Mouse (Mus musculus) hindbrain, embryonic 16.5 days (tissue): ENCODE measurements around the gene Slc17a4. TPM values are rescaled to one million over a fixed set of nuclear protein-coding genes. Genes with fewer than 3 reads are reported as not detected.

ENCODE experiments used
- ATAC-seq: fragments of 200-750 bp; cut with Nextera tagmentation; 2 replicates; pipeline ENCODE4 v1.8.0; 2017; ENCODE audit warnings: moderate TSS enrichment, moderate library complexity
- H3K27ac ChIP-seq: fragments of 300-500 bp; sonication (generic); 2 replicates; pipeline ENCODE4 v1.5.1; 2014; ENCODE audit warnings: low read depth, mild to moderate bottlenecking, control low read depth, low read length, moderate library complexity
- H3K27me3 ChIP-seq: fragments of 300-500 bp; sonication (generic); replicated peaks from 2 replicates; pipeline ENCODE4 v1.6.1; 2014; ENCODE audit warnings: low read length; ENCODE audit not compliant: control insufficient read depth, insufficient read depth
- H3K36me3 ChIP-seq: fragments of 300-500 bp; sonication (generic); 2 replicates; pipeline ENCODE4 v1.6.1; 2014; ENCODE audit warnings: mild to moderate bottlenecking, low read length, moderate library complexity, mixed read lengths; ENCODE audit not compliant: control insufficient read depth, insufficient read depth
- H3K4me1 ChIP-seq: fragments of 300-500 bp; sonication (generic); 2 replicates; pipeline ENCODE4 v1.6.1; 2014; ENCODE audit warnings: low read depth, low read length; ENCODE audit not compliant: control insufficient read depth, insufficient read depth
- H3K4me2 ChIP-seq: fragments of 300-500 bp; sonication (generic); 2 replicates; pipeline ENCODE4 v1.6.1; 2014; ENCODE audit warnings: mild to moderate bottlenecking, low read length, control low read depth, moderate library complexity
- H3K4me3 ChIP-seq: fragments of 300-500 bp; sonication (generic); 2 replicates; pipeline ENCODE4 v1.5.1; 2014; ENCODE audit warnings: mild to moderate bottlenecking, low read length, control low read depth, moderate library complexity
- H3K9ac ChIP-seq: fragments of 300-500 bp; sonication (generic); 2 replicates; pipeline ENCODE4 v1.6.1; 2014; ENCODE audit warnings: low read depth, mild to moderate bottlenecking, control low read depth, low read length, moderate library complexity
- H3K9me3 ChIP-seq: fragments of 300-500 bp; sonication (generic); 2 replicates; pipeline ENCODE4 v1.6.1; 2014; ENCODE audit warnings: mild to moderate bottlenecking, low read length, moderate library complexity; ENCODE audit not compliant: control insufficient read depth
- WGBS: fragments of 180-500 bp; shearing (Covaris S2); extraction: QIAGEN DNeasy Blood & Tissue Kit; methylation state at CpG from one replicate; pipeline ENCODE4 v1.1.7; 2014; 5-methylcytosine and 5-hydroxymethylcytosine counted together
- microRNA-seq: library from miRNA; unstranded; fragments of <30 nt; microRNA quantifications from one replicate; pipeline ENCODE4, GENCODE M21; 2017
- polyA plus RNA-seq: library from polyadenylated mRNA; unstranded; fragments of >200 nt; fragmentation: Nextera tagmentation; extraction: Ambion mirVana; gene quantifications from 2 replicates; pipeline ENCODE4 v1.2.1, GENCODE M21; 2015

The Slc17a4 gene
- polyA plus RNA-seq, 1 experiment from 2014 or later: not detected

DNA sequence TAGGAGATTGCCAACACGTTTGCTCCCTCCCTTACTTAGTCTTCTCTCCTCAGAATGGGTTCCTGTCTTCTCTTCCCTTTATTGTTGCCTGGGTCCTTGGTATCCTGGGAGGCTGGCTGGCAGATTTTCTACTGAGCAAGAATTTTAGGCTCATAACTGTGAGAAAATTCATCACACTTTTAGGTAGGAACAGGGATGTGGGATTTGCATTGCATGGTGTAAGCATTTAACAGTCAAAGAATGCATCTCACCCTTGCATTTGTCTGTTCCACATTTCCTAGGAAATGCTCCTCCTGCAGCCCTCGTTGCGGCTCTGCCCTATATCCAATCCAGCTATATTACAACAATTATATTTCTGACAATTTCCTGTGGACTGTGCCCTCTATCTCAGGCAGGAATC is 58.4 kb downstream of the Slc17a4 start:
- Histone ChIP-seq H3K36me3 (no peaks in the 10 kb centered on the region), H3K4me3 (no peak overlapping the region), H3K4me2 (no peak overlapping the region), H3K27ac (no peak overlapping the region), H3K4me1 (no peaks in the 10 kb centered on the region), H3K9me3 (no peaks in the 10 kb centered on the region), H3K27me3 (no peaks in the 10 kb centered on the region), H3K9ac (no peak overlapping the region)
- ATAC-seq: no peak
- 57% methylated on average over 3 of the region's 3 CpGs for WGBS

DNA sequence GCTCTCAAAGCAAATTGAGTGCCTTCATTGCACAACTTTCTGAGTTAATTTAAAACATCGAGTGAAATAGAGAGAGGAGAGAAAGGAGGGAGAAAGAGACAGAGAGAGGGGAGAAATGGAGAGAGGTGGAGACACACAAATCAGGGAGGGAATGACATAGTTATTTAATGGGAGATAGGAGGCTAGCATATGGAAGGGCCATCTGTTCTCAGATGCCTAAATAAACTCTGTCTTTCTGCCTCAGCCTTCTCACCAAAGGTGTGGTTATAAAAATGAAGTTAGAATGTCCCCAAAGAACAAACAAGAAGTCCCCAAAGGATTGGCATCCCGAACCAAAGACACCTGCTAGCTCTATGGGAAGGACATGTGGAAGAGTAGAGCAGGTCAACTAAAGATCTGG is 65.5 kb downstream of the Slc17a4 start:
- WGBS: 91% methylated on average over 2 of the region's 2 CpGs
- H3K27me3 ChIP-seq: no peaks in the 10 kb centered on the region
- no peak overlapping the region for H3K4me2 ChIP-seq
- no peak for ATAC-seq
- H3K9me3 ChIP-seq: no peaks in the 10 kb centered on the region
- no peak overlapping the region for H3K9ac ChIP-seq
- no peaks in the 10 kb centered on the region for H3K36me3 ChIP-seq
- H3K4me3 ChIP-seq: no peak overlapping the region
- no peak overlapping the region for H3K27ac ChIP-seq
- no peaks in the 10 kb centered on the region for H3K4me1 ChIP-seq

Small RNA genes within 50 kb of the gene (microRNA-seq; reads per million reads assigned to microRNA genes)
- gene Gm44344: not detected

Other genes starting within 250 kb of the Slc17a4 start
- gene Hist1h2ac, start 231.1 kb downstream of the Slc17a4 start, polyA plus RNA-seq: 0.26 and 0.30 TPM in 2 replicates
- gene Hist1h2bc, start 230.8 kb downstream of the Slc17a4 start, polyA plus RNA-seq: 20.4 and 24.8 TPM in 2 replicates
- gene Hist1h1t, start 219.2 kb downstream of the Slc17a4 start, polyA plus RNA-seq: not detected in 2 replicates
- 2.0 and 2.5 TPM in 2 replicates for gene Hist1h4c, start 216.6 kb downstream of the Slc17a4 start, polyA plus RNA-seq
- gene Hfe, start 204.2 kb downstream of the Slc17a4 start, polyA plus RNA-seq: 5.4 and 6.7 TPM in 2 replicates
- 8.6 and 10.8 TPM in 2 replicates for gene Hist1h1c, start 176.2 kb downstream of the Slc17a4 start, polyA plus RNA-seq
- gene Hist1h3c, start 169.4 kb downstream of the Slc17a4 start, polyA plus RNA-seq: 0.70 and 1.2 TPM in 2 replicates
- gene Hist1h2bb, start 168.3 kb downstream of the Slc17a4 start, polyA plus RNA-seq: 0.49 and 0.66 TPM in 2 replicates
- gene Hist1h2ab, start 163.9 kb downstream of the Slc17a4 start, polyA plus RNA-seq: 3.7 and 6.8 TPM in 2 replicates
- gene Hist1h3b, start 162.7 kb downstream of the Slc17a4 start, polyA plus RNA-seq: 1.7 and 2.7 TPM in 2 replicates
- gene Hist1h4b, start 158.0 kb downstream of the Slc17a4 start, polyA plus RNA-seq: 1.1 TPM in 1 of 2 replicates, not detected in the other
- gene Hist1h4a, start 153.8 kb downstream of the Slc17a4 start, polyA plus RNA-seq: not detected in 2 replicates
- 0.89 and 1.2 TPM in 2 replicates for gene Hist1h3a, start 152.6 kb downstream of the Slc17a4 start, polyA plus RNA-seq
- 0.44 TPM in 1 of 2 replicates, not detected in the other for gene Hist1h1a, start 151.3 kb downstream of the Slc17a4 start, polyA plus RNA-seq
- gene Trim38, start 145.1 kb downstream of the Slc17a4 start, polyA plus RNA-seq: 0.07 TPM in 1 of 2 replicates, not detected in the other
- gene Slc17a2, start 108.0 kb downstream of the Slc17a4 start, polyA plus RNA-seq: not detected in 2 replicates
- gene Slc17a3, start 75.6 kb downstream of the Slc17a4 start, polyA plus RNA-seq: not detected in 2 replicates
- not detected in 2 replicates for gene Slc17a1, start 47.3 kb downstream of the Slc17a4 start, polyA plus RNA-seq
- gene Hist1h2ba, start 19.1 kb upstream of the Slc17a4 start, polyA plus RNA-seq: not detected in 2 replicates
- gene Hist1h2aa, start 19.5 kb upstream of the Slc17a4 start, polyA plus RNA-seq: not detected in 2 replicates
- 0.68 and 1.7 TPM in 2 replicates for gene Scgn, start 76.2 kb upstream of the Slc17a4 start, polyA plus RNA-seq